Mouse (Mus musculus) mesoderm, embryonic 11.5 days (tissue): Measurements from ENCODE around the gene Ankrd55.

Source experiments
- DNase-seq: peaks from one replicate; pipeline ENCODE4 v3.0.0-alpha.2; 2012; ENCODE audit warnings: low read depth, low spot score

Ankrd55 gene

DNA sequence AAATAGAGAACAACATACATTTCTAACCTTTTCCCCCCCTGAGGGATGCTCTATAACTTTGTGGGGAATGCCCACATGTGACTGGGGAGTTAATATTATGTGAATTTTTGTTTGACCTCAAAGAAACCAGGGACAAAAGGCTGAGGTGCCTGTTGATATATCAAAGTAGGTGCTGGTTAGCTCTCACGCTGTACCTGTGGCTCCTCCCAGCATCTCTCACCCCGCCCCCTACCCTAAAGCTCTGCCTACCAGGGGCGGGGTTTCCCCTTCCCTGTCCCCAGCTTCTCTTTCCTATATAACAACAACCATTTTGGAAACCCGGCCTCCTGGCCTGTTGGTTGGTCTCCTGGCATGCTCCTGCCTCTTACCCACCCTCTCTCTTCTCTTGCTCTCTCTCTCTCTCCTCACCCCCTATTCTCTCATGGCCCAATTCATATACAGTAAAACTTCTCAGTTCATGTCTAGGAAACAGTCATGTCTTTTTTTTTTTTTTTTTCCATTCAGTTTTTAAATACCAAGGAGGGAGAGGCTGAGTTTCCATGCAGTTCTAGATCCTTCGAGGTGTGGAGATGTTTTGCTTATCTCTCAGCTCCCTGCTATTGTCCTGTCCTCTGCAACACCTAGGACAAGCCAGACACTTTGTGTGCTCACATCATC lies 54.8 kb downstream of the Ankrd55 start:
- no peak for DNase-seq

- no peak for DNase-seq
Observed at GRCm38 (mm10) chr13:112343628-112344009, 55.4 kb downstream of the Ankrd55 start.

- DNase-seq = no peak
Observed at GRCm38 (mm10) chr13:112344270-112344864, 56.1 kb downstream of the Ankrd55 start.

DNA sequence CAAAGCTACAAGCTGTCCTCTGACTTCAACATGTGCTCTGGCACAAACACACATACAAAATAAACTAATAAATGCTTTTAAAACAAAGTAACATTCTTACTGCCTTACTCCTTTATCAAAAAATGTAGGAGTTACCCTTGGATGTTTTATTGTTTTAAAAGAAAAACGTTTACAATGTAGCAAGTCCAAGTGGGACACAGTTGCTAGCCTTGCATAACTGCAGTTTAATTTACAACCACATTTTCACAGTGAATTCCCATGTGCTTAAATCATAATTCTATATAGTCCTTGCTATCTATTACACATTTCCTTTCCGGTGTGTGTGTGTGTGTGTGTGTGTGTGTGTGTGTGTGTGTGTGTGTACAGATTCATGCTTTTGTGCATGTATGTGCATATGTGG lies 57.3 kb downstream of the Ankrd55 start:
- DNase-seq = no peak

DNA sequence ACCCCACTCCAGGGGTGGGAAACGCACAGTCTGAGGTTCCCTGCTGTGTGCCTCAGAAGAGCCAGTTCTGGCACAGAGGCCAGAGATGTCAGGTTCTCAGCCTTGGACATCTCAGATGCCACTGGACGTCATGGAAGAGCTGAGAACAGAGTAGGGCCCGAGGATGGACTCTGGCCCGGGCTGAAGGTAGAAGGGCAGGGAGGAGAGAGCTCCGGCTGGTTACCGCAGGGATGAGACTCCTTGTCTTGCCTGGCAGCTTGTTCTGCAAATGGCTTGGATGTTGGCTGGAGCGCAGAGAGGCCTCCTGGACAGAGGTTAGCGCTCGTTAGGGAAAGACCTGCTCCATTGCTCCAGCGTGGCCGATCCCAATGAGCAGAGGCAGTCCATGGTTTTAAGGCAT lies 57.8 kb downstream of the Ankrd55 start:
- DNase-seq = no peak

- peak; percentile 71 for DNase-seq
Observed at GRCm38 (mm10) chr13:112346659-112347142, 58.5 kb downstream of the Ankrd55 start.

- DNase-seq = no peak
Observed at GRCm38 (mm10) chr13:112348250-112348649, 60.0 kb downstream of the Ankrd55 start.

GRCm38 (mm10) chr13:112348896-112349484 lies 60.7 kb downstream of the Ankrd55 start:
- no peak for DNase-seq

GRCm38 (mm10) chr13:112349500-112349899 lies 61.2 kb downstream of the Ankrd55 start:
- DNase-seq = no peak

- no peak for DNase-seq
Observed at GRCm38 (mm10) chr13:112351943-112352342, 63.7 kb downstream of the Ankrd55 start.

- no peak for DNase-seq
Observed at GRCm38 (mm10) chr13:112354109-112354867, 66.0 kb downstream of the Ankrd55 start.

GRCm38 (mm10) chr13:112354958-112355357 lies 66.7 kb downstream of the Ankrd55 start:
- no peak for DNase-seq

DNA sequence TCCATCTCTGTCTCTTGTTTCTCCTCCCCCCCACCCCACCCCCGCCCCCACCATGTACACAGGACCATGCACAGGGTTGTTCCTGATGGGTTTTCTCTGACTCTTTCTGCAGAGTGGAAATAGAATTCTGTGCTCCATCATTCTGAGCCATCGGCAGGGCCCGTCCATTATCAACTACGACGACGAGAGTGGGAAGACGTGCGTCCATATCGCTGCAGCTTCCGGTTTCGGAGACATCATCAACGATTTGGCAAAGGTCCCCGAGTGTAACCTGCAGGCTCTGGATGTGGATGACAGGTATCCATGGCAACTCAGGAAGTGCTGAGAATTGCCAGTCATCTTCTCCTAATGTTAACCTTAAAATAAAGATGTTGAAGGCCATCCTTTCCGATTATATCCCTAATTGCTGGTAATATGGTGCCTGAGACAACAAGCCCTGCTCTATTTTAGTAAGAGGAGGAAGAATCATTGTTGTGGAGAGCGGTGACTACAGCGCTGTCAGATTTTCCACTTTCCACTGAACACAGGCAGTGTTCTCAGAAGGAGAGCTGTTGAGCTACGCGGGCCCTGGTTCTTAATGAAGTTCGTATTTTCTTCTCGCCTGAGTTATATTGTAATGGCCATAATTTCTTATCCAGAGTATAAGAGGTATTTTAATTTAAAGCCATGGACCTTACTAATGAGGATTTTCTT lies 67.7 kb downstream of the Ankrd55 start:
- no peak for DNase-seq

- no peak for DNase-seq
Observed at GRCm38 (mm10) chr13:112361575-112361974, 73.3 kb downstream of the Ankrd55 start.

DNA sequence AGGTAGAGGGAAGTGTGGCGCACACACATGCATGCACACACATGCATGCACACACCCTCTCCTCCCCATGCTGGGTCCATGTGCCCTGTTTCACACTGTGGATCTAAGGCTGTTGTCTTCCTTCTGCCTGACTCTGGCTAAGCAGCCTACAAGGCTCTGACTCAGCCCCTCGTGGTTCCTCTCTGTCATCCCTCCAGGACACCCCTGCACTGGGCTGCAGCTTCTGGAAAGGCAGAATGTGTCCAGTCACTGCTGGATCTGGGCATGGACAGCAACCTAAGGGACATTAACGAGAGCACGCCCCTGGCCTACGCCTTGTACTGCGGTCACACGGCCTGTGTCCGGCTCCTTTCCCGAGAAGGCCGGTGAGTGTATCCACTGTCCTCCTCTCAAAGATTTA lies 75.0 kb downstream of the Ankrd55 start:
- no peak for DNase-seq

GRCm38 (mm10) chr13:112363746-112364145 lies 75.5 kb downstream of the Ankrd55 start:
- DNase-seq = no peak

DNA sequence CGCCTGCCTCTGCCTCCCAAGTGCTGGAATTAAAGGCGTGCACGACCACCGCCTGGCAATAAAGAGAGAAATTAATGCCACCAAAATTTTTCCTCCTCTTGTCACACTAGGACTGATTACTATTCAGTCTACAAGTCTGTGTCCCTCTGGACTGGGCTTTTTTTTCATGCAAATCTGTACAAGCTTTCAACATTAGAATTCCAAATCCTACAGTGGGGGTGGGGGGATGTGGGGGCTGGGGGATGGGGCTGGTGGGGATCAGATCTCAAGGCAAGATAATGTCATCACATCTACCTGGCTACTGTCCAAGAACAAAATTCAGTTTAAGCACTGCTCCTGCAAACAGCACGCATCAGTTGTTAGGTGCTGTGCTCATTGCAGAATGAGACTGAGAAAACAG lies 76.4 kb downstream of the Ankrd55 start:
- DNase-seq = no peak

- DNase-seq = no peak
Observed at GRCm38 (mm10) chr13:112365303-112365702, 77.1 kb downstream of the Ankrd55 start.

DNA sequence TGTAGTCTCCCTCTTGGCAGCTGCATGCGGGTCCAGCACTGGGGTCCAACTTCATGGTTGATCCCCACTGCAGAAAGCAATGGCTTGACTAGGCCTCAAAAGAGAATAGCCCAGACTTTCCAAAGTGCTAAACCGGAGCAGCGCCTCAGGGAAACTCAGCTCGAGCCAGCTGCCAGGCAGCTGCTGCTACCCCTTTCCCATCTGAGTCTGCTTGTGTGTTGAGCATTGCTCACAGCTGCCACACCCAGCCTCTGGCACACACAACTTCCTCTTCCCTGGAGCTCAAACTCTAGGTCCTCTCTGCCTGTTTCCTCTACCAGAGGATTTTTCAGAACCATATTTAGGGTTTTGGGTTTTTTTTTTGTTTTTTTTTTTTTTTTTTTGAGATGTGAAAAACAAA lies 77.5 kb downstream of the Ankrd55 start:
- DNase-seq = no peak

DNA sequence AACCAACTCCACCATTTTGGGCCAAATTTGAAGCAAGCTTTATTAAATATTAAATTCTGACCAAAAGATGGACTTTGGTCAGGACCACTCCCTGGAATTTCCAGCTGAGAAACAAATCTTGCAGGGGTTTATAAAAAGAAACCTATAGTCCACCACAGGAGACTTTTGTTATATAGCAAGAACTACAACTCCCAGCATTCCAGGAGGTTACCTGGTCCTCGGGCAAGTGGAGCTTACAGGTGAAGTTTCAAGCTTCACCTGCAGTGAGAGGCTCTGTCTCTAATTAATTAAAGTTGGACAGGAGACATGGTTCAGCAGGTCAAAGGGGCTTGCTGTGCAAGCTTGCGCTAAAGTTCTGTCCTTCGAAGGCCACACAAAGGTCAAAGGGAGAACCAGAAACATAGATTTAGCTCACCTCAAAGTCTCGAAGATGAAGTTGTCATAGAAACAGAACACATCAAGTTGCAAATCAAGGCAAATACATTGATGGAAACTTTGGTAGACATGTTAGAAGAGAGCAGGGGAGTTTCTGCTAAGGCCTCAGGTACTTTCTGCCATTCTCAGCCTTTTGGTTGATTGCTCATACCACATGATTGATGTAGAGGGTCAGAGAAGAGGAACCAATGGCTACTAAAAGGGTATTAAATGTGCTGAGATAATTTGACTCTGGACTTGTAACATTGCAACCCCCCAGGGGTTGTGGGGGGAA lies 78.2 kb downstream of the Ankrd55 start:
- DNase-seq = no peak

DNA sequence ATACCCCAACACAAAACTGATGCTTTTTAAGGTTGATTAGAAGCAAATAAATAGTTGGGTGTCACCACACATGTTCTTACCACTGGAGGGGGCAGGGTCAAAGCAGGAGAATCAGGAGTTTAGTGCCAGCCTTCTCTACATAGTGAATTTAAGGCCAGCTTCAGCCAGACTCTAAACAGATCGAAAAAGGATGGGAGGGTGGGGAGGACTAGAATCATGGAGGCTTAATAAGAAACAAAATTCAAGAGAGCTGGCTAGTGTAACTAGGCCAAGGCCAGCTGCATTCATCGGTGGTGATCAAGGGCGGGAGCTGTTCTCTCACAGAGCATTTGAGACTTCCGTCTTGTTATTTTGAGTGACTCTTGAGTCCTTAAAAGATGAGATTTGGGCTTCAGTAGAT lies 83.5 kb downstream of the Ankrd55 start:
- DNase-seq = no peak
